Mouse (Mus musculus) brain, embryonic 14.5 days (tissue): ENCODE measurements at regions not wholly inside any gene's neighbourhood (a gene's known extent, or its start where the extent isn't known, plus 50 kb on each side); places are given as distances from the start of the nearest gene placed in this dataset.

Experiments
- CTCF ChIP-seq: fragments of 200-500 bp; IDR thresholded peaks from 2 replicates; pipeline ENCODE4 v1.5.1; 2012; ENCODE audit warnings: inconsistent platforms, mild to moderate bottlenecking, moderate library complexity, borderline replicate concordance; ENCODE audit not compliant: insufficient read depth, insufficient read length; ENCODE audit errors: extremely low read depth
- POLR2A ChIP-seq: fragments of 200-500 bp; IDR thresholded peaks from 2 replicates; pipeline ENCODE4 v1.6.1; 2012; ENCODE audit warnings: mild to moderate bottlenecking, inconsistent platforms, borderline replicate concordance; ENCODE audit not compliant: poor library complexity, insufficient read depth, insufficient read length, severe bottlenecking; ENCODE audit errors: extremely low read depth

GRCm38 (mm10) chr17:27329183-27329582, 124.9 kb upstream of the Lemd2 start:
- TF ChIP-seq CTCF: no peak
- no peak for TF ChIP-seq POLR2A
